Mouse (Mus musculus) embryonic fibroblast, embryonic 13.5 days (primary cell): Measurements from ENCODE around the gene Acadm.

Experiments used
- CTCF ChIP-seq: IDR thresholded peaks from 2 replicates; pipeline ENCODE4 v1.5.1; 2011; ENCODE audit warnings: mild to moderate bottlenecking, control low read depth, low read length, moderate library complexity, borderline replicate concordance; ENCODE audit not compliant: insufficient read depth
- POLR2A ChIP-seq: IDR thresholded peaks from 2 replicates; pipeline ENCODE4 v1.6.1; 2011; ENCODE audit warnings: low read depth, mild to moderate bottlenecking, control low read depth, low read length, moderate library complexity

GRCm38 (mm10) chr3:153975060-153975459, 30.6 kb upstream of the Acadm start:
- TF ChIP-seq CTCF (no peak), POLR2A (no peak)
